Mouse (Mus musculus): ENCODE results near the gene Lbh. TPM values are rescaled to one million over a fixed set of nuclear protein-coding genes. Genes with fewer than 3 reads are reported as not detected.
A peak's percentile ranks its signal among the peaks of the same experiment; 100 is the strongest.

The Lbh gene
- polyA plus RNA-seq, 1 experiment from 2014 or later = 5.3 TPM

- Histone ChIP-seq H3K4me3 (replicated peaks) (no peak overlapping the region), H3K4me1 (no peaks in the 10 kb centered on the region), H3K4me2 (no peak overlapping the region), H3K9me3 (no peaks in the 10 kb centered on the region), H3K27me3 (replicated peaks) (no peaks in the 10 kb centered on the region), H3K36me3 (no peaks in the 10 kb centered on the region), H3K27ac (no peak overlapping the region), H3K9ac (no peak overlapping the region)
- 79% methylated on average over 2 of the region's 2 CpGs for WGBS
- no peak for ATAC-seq (ENCODE audit: insufficient read depth, low FRiP score, low read depth)
These were observed 4.0 kb upstream of the Lbh start for GRCm38 (mm10) chr17:72914082-72914481.

GRCm38 (mm10) chr17:72917241-72918030 is 669 bp upstream of the Lbh start:
- Histone ChIP-seq H3K4me3 (replicated peaks) (peak overlapping the region; percentile 75), H3K9ac (peak overlapping the region; percentile 47), H3K27me3 (replicated peaks) (no peaks in the 10 kb centered on the region), H3K36me3 (0 out of 2 replicates have a peak, but pooled peaks cover 2% of the 10 kb centered on the region), H3K9me3 (no peaks in the 10 kb centered on the region), H3K4me1 (peaks cover 18% of the 10 kb centered on the region; the same call in 1 of the 2 replicates), H3K4me2 (peak overlapping the region; percentile 91), H3K27ac (peak overlapping the region; percentile 89)
- 2% methylated on average over 37 of the region's 37 CpGs for WGBS
- ATAC-seq (ENCODE audit: insufficient read depth, low FRiP score, low read depth) = peak; percentile 33

GRCm38 (mm10) chr17:72918571-72919541 is 751 bp downstream of the Lbh start:
- Histone ChIP-seq H3K4me3 (replicated peaks) (peak overlapping the region; percentile 75), H3K4me2 (peak overlapping the region; percentile 91), H3K27me3 (replicated peaks) (no peaks in the 10 kb centered on the region), H3K36me3 (0 out of 2 replicates have a peak, but pooled peaks cover 10% of the 10 kb centered on the region), H3K9ac (peak overlapping the region; percentile 81), H3K4me1 (peaks cover 19% of the 10 kb centered on the region; the same call in 1 of the 2 replicates), H3K27ac (peak overlapping the region; percentile 89), H3K9me3 (no peaks in the 10 kb centered on the region)
- WGBS = under 1% methylated on average over 53 of the region's 54 CpGs
- peak; percentile 48; the same call in 1 of the 2 replicates for ATAC-seq (ENCODE audit: insufficient read depth, low FRiP score, low read depth)

- Histone ChIP-seq H3K4me1 (peaks cover 19% of the 10 kb centered on the region; the same call in 1 of the 2 replicates), H3K27ac (peak overlapping the region; percentile 89; the same call in 1 of the 2 replicates), H3K4me2 (peak overlapping the region; percentile 91), H3K36me3 (peaks cover 13% of the 10 kb centered on the region; the same call in 1 of the 2 replicates), H3K27me3 (replicated peaks) (no peaks in the 10 kb centered on the region), H3K4me3 (replicated peaks) (peak overlapping the region; percentile 75), H3K9ac (peak overlapping the region; percentile 81; the same call in 1 of the 2 replicates), H3K9me3 (no peaks in the 10 kb centered on the region)
- no peak for ATAC-seq (ENCODE audit: insufficient read depth, low FRiP score, low read depth)
- WGBS = 18% methylated on average over 3 of the region's 3 CpGs
These were observed 1.5 kb downstream of the Lbh start for GRCm38 (mm10) chr17:72919641-72920040.

GRCm38 (mm10) chr17:72920430-72920829 is 2.3 kb downstream of the Lbh start:
- 30% methylated on average over 2 of the region's 2 CpGs for WGBS
- H3K36me3 ChIP-seq = peaks cover 13% of the 10 kb centered on the region
- peaks cover 19% of the 10 kb centered on the region; the same call in 1 of the 2 replicates for H3K4me1 ChIP-seq
- H3K27me3 ChIP-seq (replicated peaks) = no peaks in the 10 kb centered on the region
- H3K27ac ChIP-seq = no peak overlapping the region; the same call in 1 of the 2 replicates
- no peaks in the 10 kb centered on the region for H3K9me3 ChIP-seq
- ATAC-seq (ENCODE audit: insufficient read depth, low FRiP score, low read depth) = no peak
- peak overlapping the region; percentile 46 for H3K4me2 ChIP-seq
- H3K9ac ChIP-seq = no peak overlapping the region
- H3K4me3 ChIP-seq (replicated peaks) = peak overlapping the region; percentile 22

GRCm38 (mm10) chr17:72920971-72921370 is 2.9 kb downstream of the Lbh start:
- H3K4me1 ChIP-seq = peaks cover 21% of the 10 kb centered on the region; the same call in 1 of the 2 replicates
- peaks cover 13% of the 10 kb centered on the region for H3K36me3 ChIP-seq
- H3K27me3 ChIP-seq (replicated peaks) = no peaks in the 10 kb centered on the region
- no peak overlapping the region for H3K9ac ChIP-seq
- no peak overlapping the region for H3K27ac ChIP-seq
- WGBS = 41% methylated on average over 9 of the region's 9 CpGs
- H3K4me3 ChIP-seq (replicated peaks) = peak overlapping the region; percentile 22
- no peak for ATAC-seq (ENCODE audit: insufficient read depth, low FRiP score, low read depth)
- no peaks in the 10 kb centered on the region for H3K9me3 ChIP-seq
- peak overlapping the region; percentile 46; the same call in 1 of the 2 replicates for H3K4me2 ChIP-seq

GRCm38 (mm10) chr17:72922206-72922605 is 4.1 kb downstream of the Lbh start:
- no peak for ATAC-seq (ENCODE audit: insufficient read depth, low FRiP score, low read depth)
- Histone ChIP-seq H3K4me2 (peak overlapping the region; percentile 46), H3K9me3 (no peaks in the 10 kb centered on the region), H3K9ac (no peak overlapping the region), H3K27ac (no peak overlapping the region), H3K27me3 (replicated peaks) (no peaks in the 10 kb centered on the region), H3K4me1 (peaks cover 23% of the 10 kb centered on the region; the same call in 1 of the 2 replicates), H3K36me3 (peaks cover 13% of the 10 kb centered on the region), H3K4me3 (replicated peaks) (no peak overlapping the region; the same call in 1 of the 2 replicates)
- WGBS = 61% methylated on average over 5 of the region's 5 CpGs

DNA sequence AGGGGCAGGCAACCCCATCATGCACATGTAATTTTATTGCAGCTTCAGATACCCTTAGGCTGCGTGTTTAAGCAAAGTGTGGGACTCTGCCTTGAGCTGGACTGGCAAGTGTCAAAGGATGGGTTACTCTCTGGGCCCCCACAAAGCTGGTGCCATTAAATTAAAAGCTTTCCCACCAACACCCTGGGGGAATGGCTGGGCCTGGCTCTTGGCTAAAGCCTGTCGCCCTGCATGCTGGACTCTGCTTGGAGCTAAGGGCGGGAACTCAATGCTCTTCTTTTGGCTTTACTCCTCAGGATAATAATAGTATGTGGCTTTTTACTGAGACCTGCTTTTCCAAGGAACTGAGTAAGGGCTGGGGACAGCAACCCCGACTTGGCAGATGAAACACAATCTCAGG is 5.2 kb downstream of the Lbh start:
- H3K4me3 ChIP-seq (replicated peaks) = no peak overlapping the region
- 84% methylated on average over 4 of the region's 4 CpGs for WGBS
- H3K9ac ChIP-seq = no peak overlapping the region
- peak overlapping the region; percentile 46; the same call in 1 of the 2 replicates for H3K4me2 ChIP-seq
- H3K36me3 ChIP-seq = peaks cover 13% of the 10 kb centered on the region
- no peaks in the 10 kb centered on the region for H3K27me3 ChIP-seq (replicated peaks)
- ATAC-seq (ENCODE audit: insufficient read depth, low FRiP score, low read depth) = no peak
- H3K4me1 ChIP-seq = peaks cover 23% of the 10 kb centered on the region; the same call in 1 of the 2 replicates
- no peak overlapping the region for H3K27ac ChIP-seq
- no peaks in the 10 kb centered on the region for H3K9me3 ChIP-seq

- ATAC-seq (ENCODE audit: insufficient read depth, low FRiP score, low read depth) = no peak
- Histone ChIP-seq H3K9ac (no peak overlapping the region), H3K9me3 (no peaks in the 10 kb centered on the region), H3K4me3 (replicated peaks) (no peak overlapping the region), H3K36me3 (peaks cover 13% of the 10 kb centered on the region), H3K4me1 (peaks cover 22% of the 10 kb centered on the region; the same call in 1 of the 2 replicates), H3K4me2 (no peak overlapping the region), H3K27ac (no peak overlapping the region), H3K27me3 (replicated peaks) (no peaks in the 10 kb centered on the region)
- WGBS = 74% methylated on average over 8 of the region's 8 CpGs
These were observed 6.2 kb downstream of the Lbh start for GRCm38 (mm10) chr17:72924295-72924694.

GRCm38 (mm10) chr17:72925111-72925510 is 7.0 kb downstream of the Lbh start:
- Histone ChIP-seq H3K27ac (no peak overlapping the region), H3K4me3 (replicated peaks) (no peak overlapping the region), H3K36me3 (peaks cover 13% of the 10 kb centered on the region), H3K4me2 (no peak overlapping the region), H3K27me3 (replicated peaks) (no peaks in the 10 kb centered on the region), H3K4me1 (peaks cover 16% of the 10 kb centered on the region; the same call in 1 of the 2 replicates), H3K9me3 (no peaks in the 10 kb centered on the region), H3K9ac (no peak overlapping the region)
- ATAC-seq (ENCODE audit: insufficient read depth, low FRiP score, low read depth) = no peak
- 81% methylated on average over 6 of the region's 6 CpGs for WGBS

GRCm38 (mm10) chr17:72925804-72926617 is 7.9 kb downstream of the Lbh start:
- Histone ChIP-seq H3K36me3 (peaks cover 17% of the 10 kb centered on the region), H3K27me3 (replicated peaks) (no peaks in the 10 kb centered on the region), H3K9ac (no peak overlapping the region), H3K4me2 (no peak overlapping the region), H3K4me3 (replicated peaks) (no peak overlapping the region), H3K27ac (no peak overlapping the region), H3K4me1 (peaks cover 16% of the 10 kb centered on the region; the same call in 1 of the 2 replicates), H3K9me3 (no peaks in the 10 kb centered on the region)
- peak; percentile 50; the same call in 1 of the 2 replicates for ATAC-seq (ENCODE audit: insufficient read depth, low FRiP score, low read depth)
- WGBS = 63% methylated on average over 12 of the region's 12 CpGs
